Mouse (Mus musculus): ENCODE measurements around the gene Mars.
"Not testable (repeated sequence)": the region's sequence is repeated elsewhere in the genome, so short reads cannot be mapped to it uniquely, and the experiment has no call there.

The Mars gene

GRCm38 (mm10) chr10:127336952-127337351, 25.4 kb upstream of the Mars start:
- DNase-seq = no peak

- DNase-seq = no peak
Observed at GRCm38 (mm10) chr10:127335271-127335670, 23.7 kb upstream of the Mars start.

- DNase-seq = no peak
Observed at GRCm38 (mm10) chr10:127333152-127333551, 21.6 kb upstream of the Mars start.

GRCm38 (mm10) chr10:127332211-127332874, 20.8 kb upstream of the Mars start:
- no peak for DNase-seq

GRCm38 (mm10) chr10:127330212-127330611, 18.6 kb upstream of the Mars start:
- no peak for DNase-seq

GRCm38 (mm10) chr10:127327461-127328145, 16.0 kb upstream of the Mars start:
- DNase-seq = no peak

- DNase-seq = peak in 1 of 2 experiments; percentile 37
Observed at GRCm38 (mm10) chr10:127326828-127327227, 15.2 kb upstream of the Mars start.

- DNase-seq = peak; percentile 32 to 40
Observed at GRCm38 (mm10) chr10:127326017-127326801, 14.6 kb upstream of the Mars start.

- DNase-seq = no peak
Observed at GRCm38 (mm10) chr10:127325454-127326016, 13.9 kb upstream of the Mars start.

- DNase-seq = peak; percentile 64 to 79
Observed at GRCm38 (mm10) chr10:127324495-127324894, 12.9 kb upstream of the Mars start.

GRCm38 (mm10) chr10:127323131-127323855, 11.7 kb upstream of the Mars start:
- DNase-seq = peak; percentile 62 to 66

- DNase-seq = no peak
Observed at GRCm38 (mm10) chr10:127322669-127323068, 11.1 kb upstream of the Mars start.

GRCm38 (mm10) chr10:127322178-127322577, 10.6 kb upstream of the Mars start:
- no peak for DNase-seq

- no peak for DNase-seq
Observed at GRCm38 (mm10) chr10:127321621-127322020, 10.0 kb upstream of the Mars start, which contains the start of gene Arhgap9. Gene Arhgap9, plus strand, starts transcription at chr10:127321964.

- no peak for DNase-seq
Observed at GRCm38 (mm10) chr10:127319969-127320368, 8.4 kb upstream of the Mars start.

- DNase-seq = no peak
Observed at GRCm38 (mm10) chr10:127318009-127318408, 6.4 kb upstream of the Mars start.

- no peak for DNase-seq
Observed at GRCm38 (mm10) chr10:127317277-127317676, 5.7 kb upstream of the Mars start.

- DNase-seq = not testable (repeated sequence)
Observed at GRCm38 (mm10) chr10:127314950-127315349, 3.4 kb upstream of the Mars start.

GRCm38 (mm10) chr10:127313516-127313915, 1.9 kb upstream of the Mars start:
- DNase-seq = not testable (repeated sequence)

- no peak for DNase-seq
Observed at GRCm38 (mm10) chr10:127312858-127313257, 1.3 kb upstream of the Mars start.

- DNase-seq = peak; percentile 76 to 90
Observed at GRCm38 (mm10) chr10:127312356-127312676, 730 bp upstream of the Mars start.

Data from lung, postnatal 4 days (tissue).